Mouse (Mus musculus): Measurements from ENCODE around the gene Arhgap10.

DNA sequence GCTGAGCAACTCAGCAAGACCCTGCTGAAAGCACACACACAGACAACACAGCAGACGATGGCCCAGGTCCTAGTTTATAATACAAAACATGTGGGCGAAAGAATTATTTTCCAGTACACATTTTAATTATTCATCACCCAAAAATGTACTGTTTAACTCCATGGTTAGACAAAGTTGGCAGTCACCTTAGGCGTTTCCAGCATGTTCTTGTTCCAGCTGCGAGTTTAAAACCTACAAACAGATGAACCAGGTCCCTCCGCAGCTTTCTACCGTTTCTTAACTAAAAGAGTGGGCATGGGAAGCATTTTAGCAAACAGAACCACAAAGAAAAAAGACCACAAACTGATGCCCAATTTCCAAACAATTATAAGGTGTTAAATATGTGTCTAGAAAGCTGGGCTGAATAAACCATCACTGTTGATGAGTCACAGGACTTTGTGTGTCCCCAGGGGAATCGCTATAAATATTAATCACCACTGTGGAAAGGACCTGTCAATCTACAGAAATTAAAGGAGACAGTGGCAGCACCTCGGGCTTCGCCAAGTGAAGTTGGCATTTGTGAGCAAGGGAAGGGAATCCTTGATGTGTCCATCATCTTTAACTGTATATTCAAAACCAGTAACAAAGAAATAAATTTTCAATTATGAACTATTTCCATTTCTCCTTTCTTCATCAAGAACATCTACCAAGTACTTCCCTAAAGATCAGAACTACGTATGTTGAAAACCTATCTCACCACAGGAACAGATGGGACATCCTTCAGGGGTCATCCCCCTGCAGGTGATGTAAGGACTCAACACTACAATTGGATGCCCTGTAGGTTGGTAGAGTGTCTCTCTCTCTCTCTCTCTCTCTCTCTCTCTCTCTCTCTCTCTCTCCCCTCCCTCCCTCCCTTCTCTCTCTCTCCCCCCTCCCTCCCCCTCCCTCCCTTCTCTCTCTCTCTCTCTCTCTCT is 23.1 kb downstream of the Arhgap10 start:
- TF ChIP-seq GATA1 (IDR thresholded peaks at IDR 0.05; ENCODE audit: borderline replicate concordance, low read length) (no peak), FLI1 (IDR thresholded peaks at IDR 0.05; ENCODE audit: low read length) (no peak)

All from megakaryocyte, embryonic 14.5 days (primary cell).